Mouse (Mus musculus) A20 (cell line): Measurements from ENCODE around the gene Pnmal2.

Source experiments
- DNase-seq: peaks from one replicate; pipeline ENCODE4 v3.0.0-alpha.2; 2011; ENCODE audit warnings: low read depth, low spot score

Pnmal2 gene

GRCm38 (mm10) chr7:16917447-16917846 is 27.0 kb upstream of the Pnmal2 start:
- DNase-seq = no peak

DNA sequence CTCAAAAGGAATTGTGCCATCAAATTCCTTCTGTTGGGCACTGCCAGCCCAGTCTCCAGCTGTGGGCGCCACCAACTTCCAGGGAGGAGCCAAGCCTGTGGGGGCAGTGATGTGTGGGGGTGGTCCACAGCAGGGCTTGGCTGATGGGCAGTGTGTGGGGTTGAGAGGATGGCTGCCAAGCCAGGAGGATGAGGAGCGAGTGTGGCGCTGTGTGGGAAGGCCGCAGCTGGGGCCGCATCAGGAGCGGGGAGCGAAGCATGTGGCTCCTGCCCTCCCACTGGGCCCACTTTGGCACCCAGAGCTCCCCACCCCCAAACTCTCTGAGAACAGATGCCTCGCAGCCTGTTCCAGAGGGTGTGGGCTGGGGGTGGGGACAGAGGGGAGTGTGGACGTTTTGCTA is 26.5 kb upstream of the Pnmal2 start:
- no peak for DNase-seq

GRCm38 (mm10) chr7:16918670-16919069 is 25.8 kb upstream of the Pnmal2 start:
- no peak for DNase-seq

DNA sequence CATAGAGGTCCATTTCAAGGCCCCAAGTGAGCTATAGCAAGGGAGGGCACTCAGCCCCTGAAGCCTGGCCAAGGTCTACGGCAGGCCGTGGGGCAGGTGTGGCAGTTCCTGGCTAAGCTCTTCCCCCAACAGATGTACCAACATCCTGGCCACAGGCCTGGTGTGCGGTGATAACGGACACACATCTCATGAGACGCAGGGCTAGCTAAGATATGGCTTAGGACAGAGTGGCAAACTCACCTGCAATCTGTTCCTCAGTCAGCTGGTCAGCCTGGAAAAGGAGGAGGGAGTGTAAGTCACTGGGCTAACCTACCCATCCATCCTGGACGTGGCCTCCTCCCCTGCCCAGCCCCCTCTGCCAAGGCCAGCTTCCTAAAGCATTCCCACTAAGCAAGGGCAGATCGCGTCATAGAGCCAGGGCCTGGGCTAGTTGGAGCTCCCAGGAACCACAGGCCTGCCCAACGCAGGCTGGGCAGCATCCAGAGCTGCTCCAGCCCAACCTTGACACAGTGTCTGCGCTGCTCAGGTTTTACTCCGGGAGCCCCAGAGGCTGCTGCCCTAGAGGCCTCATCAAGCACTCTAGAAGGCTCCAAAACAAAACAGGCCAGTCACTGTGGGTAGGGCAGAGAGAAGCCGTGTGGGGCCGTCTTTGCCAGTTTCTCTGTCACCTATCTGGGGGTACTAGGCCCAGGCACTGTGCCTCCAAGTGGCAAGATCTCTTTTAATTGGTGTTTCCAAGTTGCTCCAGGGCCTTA is 24.9 kb upstream of the Pnmal2 start:
- DNase-seq = no peak

GRCm38 (mm10) chr7:16920150-16920579 is 24.3 kb upstream of the Pnmal2 start:
- DNase-seq = no peak

GRCm38 (mm10) chr7:16920818-16921791 is 23.4 kb upstream of the Pnmal2 start:
- DNase-seq = no peak

- no peak for DNase-seq
These were observed 22.6 kb upstream of the Pnmal2 start for GRCm38 (mm10) chr7:16921881-16922335.

- DNase-seq = peak; percentile 35
These were observed 22.0 kb upstream of the Pnmal2 start for GRCm38 (mm10) chr7:16922360-16922973.

DNA sequence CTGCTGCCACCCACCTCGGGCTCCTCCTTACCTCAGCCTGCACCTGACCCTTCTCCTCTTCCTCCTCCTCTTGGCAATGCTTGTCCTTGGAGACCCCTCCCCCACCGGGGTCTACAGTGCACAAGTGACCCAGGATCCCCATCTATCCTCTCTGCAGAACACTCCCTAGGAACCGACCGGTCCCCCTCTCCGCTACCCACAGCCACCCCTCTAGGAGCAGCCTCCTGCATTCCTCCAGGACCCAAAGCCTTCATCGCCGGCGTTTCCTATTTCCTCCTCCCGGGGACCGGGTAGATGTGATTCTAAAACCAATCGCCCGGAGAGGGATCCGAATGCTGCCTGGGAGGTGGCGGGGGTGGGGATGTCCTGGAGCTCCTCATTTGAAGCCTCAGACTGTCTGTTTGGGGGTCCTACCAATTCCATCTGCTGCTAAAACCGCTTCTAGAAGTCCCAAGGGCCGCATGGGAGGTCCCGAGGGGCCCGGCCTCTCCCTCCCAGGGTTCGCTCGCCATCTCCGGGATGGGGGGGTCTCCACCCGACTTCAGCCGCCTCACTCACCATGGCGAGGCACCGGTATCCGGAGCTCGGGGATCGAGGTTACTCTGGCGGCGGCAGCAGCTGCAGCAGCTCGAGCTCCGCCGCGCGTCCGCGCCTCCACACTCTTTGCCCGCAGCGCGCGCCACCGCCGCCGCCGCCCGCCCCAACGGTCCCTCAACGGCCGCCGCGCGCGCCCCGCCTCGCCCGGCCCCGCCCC is 21.0 kb upstream of the Pnmal2 start:
- DNase-seq = no peak

GRCm38 (mm10) chr7:16924037-16924834 is 20.2 kb upstream of the Pnmal2 start, which contains the start of gene Calm3:
Gene Calm3 (minus strand): TSS chr7:16924114.
- DNase-seq = peak; percentile 100

- peak; percentile 46 for DNase-seq
These were observed 16.1 kb upstream of the Pnmal2 start for GRCm38 (mm10) chr7:16928341-16928740.

DNA sequence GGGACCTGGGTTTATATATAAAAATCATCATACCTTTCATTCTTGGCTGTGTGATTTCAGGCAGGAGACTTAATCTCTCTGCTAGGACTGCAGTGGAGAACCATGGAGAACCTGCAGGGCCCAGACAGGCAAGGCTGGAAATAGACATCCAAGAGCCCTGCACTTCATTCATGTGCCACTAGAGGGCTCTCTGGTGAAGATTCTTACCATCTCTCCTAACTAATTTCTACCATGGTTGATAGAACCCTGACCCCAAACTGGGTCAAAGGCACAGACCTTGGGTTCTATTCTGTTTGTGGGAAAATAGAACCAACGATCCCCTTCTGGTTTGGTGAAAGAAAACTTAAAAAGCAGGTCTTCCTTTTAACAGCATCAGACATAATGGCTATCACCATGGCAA is 13.6 kb upstream of the Pnmal2 start:
- DNase-seq = peak; percentile 72

DNA sequence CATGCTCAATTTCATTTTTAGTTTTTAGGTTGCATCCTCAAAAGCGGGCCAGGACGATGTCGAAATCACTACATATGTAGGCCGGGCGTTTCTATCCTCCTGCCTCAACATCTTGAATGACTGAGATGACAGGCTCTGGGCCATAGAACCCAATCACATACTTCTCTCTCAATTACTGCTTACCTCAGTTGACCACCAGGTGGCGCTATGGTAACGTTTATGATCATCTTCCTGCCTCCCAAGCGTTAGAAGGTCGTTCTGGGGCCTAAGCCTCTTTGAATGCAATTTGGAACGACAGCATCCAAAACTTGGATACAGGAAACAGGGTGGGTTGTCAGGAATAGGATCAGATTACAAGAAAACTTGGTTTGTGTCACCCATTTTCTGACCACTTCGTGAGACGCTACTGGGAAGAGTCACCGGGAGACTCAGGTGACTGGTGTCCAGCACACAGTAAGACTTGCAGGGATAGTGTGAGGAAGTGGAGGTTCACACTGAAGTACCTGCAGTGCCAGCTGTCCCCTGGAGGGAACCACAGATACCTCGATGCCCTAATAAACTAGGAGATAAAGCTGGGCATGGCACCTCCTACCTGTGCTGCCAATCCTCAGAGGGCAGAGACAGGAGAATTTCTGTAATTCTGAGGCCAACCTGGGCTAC is 12.4 kb upstream of the Pnmal2 start:
- peak; percentile 86 for DNase-seq

DNA sequence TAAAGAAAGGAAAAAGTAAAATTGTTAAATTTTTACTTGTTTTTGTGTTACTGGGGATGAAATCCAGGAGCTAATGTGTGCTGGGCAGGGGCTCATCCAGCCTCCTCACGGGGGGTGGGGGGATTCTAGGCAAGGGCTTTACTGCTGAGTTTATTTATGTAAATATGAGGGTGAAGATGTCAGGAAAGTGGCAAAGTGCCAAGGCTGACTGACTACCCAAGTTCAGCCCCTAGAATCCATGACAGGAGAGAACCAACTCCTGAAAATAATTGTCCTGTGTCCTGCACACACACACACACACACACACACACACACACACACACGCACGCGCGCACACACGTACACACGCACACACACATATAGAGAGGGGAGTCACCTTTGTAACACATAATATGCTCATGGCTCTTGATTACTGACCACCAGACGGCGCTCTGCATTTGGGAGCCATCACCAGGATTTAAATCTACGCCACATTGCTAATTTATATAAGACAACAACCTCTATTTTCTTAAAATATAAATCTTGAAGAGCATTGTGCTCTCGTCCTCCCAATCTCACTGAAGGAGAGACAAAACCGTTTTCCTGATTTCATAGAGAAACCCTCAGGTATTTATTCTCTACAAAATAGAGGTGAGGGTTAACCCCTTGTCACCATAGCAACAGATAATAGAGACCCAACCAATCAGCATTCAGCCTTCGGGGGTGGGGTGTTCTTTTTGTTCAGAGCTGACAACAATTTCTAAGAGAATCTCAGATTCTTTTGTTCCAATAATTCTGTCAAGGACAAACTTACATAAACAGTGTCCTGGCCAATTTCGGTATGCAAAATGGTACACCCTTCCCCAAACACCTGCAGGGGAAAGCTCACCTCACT is 11.5 kb upstream of the Pnmal2 start:
- DNase-seq = peak; percentile 78

- DNase-seq = peak; percentile 54
These were observed 7.2 kb upstream of the Pnmal2 start for GRCm38 (mm10) chr7:16937312-16937711.

DNA sequence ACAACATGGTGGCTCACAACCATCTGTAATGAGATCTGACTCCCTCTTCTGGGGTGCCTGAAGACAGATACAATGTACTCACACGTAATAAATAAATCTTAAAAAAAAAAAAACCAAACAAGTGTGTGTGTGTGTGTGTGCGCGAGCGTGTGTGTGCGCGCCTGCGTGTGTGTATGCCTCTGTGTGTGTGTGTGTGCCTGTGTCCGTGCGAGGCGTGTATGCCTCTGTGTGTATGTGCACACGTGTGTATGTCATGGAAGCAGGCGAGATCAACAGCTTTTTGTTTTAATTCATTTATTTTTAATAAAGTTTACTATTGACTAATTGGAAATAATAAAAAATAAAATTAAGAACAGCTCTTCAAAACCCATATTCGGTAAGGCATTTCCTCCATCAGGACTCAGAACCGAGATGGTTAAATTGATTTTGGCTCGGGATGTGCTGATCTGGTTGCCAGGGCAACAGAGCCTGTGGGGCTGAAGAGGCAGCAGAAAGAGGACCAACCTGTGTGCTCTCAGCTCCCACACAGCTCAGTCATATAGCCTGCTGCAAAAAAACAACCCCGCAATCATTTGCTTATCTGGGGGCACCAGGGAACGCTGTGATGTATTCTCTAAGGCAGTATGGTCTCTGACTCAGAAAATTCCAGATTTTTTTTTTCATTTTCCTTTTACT is 6.2 kb upstream of the Pnmal2 start:
- DNase-seq = no peak

DNA sequence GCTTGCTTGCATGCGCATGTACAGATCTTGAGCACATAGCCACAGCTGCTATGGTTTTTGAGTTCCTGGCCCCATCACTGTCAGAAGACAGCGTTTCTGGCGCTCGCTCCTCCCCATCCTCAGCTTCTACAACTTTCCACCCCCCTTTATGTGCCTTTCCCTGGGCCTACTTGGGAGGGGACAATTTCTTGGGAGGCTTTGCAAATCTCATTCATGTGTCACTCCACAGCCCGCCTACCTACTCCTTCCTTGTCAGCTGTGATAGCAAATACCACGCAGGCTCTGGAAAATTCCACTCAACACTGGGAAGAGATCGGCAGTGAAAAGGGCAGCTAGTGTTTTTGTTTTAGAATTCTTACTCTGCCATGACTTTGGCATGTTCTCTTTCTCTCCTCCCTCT is 4.2 kb upstream of the Pnmal2 start:
- no peak for DNase-seq

- DNase-seq = no peak
These were observed 1.6 kb upstream of the Pnmal2 start for GRCm38 (mm10) chr7:16942861-16943260.
